Mouse (Mus musculus) intestine, embryonic 16.5 days (tissue): ENCODE results near the gene Klrb1. TPM values are rescaled to one million over a fixed set of nuclear protein-coding genes. Genes with fewer than 3 reads are reported as not detected.

Experiments used
- ATAC-seq: fragments of 200-750 bp; cut with Nextera tagmentation; 2 replicates; pipeline ENCODE4 v1.8.0; 2017; ENCODE audit warnings: moderate TSS enrichment, moderate library complexity
- H3K27ac ChIP-seq: fragments of 300-500 bp; sonication (generic); 2 replicates; pipeline ENCODE4 v1.5.1; 2014; ENCODE audit warnings: mild to moderate bottlenecking, low read length
- H3K27me3 ChIP-seq: fragments of 300-500 bp; sonication (generic); replicated peaks from 2 replicates; pipeline ENCODE4 v1.6.1; 2014; ENCODE audit warnings: low read length, control low read depth, mixed read lengths; ENCODE audit not compliant: control insufficient read depth, insufficient read depth
- H3K36me3 ChIP-seq: fragments of 300-500 bp; sonication (generic); 2 replicates; pipeline ENCODE4 v1.6.1; 2014; ENCODE audit warnings: low read length, control low read depth; ENCODE audit not compliant: control insufficient read depth, insufficient read depth
- H3K4me1 ChIP-seq: fragments of 300-500 bp; sonication (generic); 2 replicates; pipeline ENCODE4 v1.6.1; 2014; ENCODE audit warnings: low read length, control low read depth, mixed read lengths; ENCODE audit not compliant: control insufficient read depth, insufficient read depth
- H3K4me2 ChIP-seq: fragments of 300-500 bp; sonication (generic); 2 replicates; pipeline ENCODE4 v1.6.1; 2014; ENCODE audit warnings: low read depth, low read length, control low read depth
- H3K4me3 ChIP-seq: fragments of 300-500 bp; sonication (generic); 2 replicates; pipeline ENCODE4 v1.5.1; 2014; ENCODE audit warnings: mild to moderate bottlenecking, low read length
- H3K9ac ChIP-seq: fragments of 300-500 bp; sonication (generic); 2 replicates; pipeline ENCODE4 v1.6.1; 2014; ENCODE audit warnings: low read depth, low read length
- H3K9me3 ChIP-seq: fragments of 300-500 bp; sonication (generic); 2 replicates; pipeline ENCODE4 v1.6.1; 2016; ENCODE audit warnings: low read length, control low read depth; ENCODE audit not compliant: control insufficient read depth
- WGBS: fragments of 180-500 bp; shearing (Covaris S2); extraction: QIAGEN DNeasy Blood & Tissue Kit; methylation state at CpG from one replicate; pipeline ENCODE4 v1.1.7; 2014; 5-methylcytosine and 5-hydroxymethylcytosine counted together
- polyA plus RNA-seq: library from polyadenylated mRNA; unstranded; fragments of >200 nt; fragmentation: Nextera tagmentation; extraction: Ambion mirVana; gene quantifications from 2 replicates; pipeline ENCODE4 v1.2.1, GENCODE M21; 2015

Klrb1 gene
- polyA plus RNA-seq, 1 experiment from 2014 or later = not detected

GRCm38 (mm10) chr6:128737445-128737844, 14.6 kb upstream of the Klrb1 start:
- 85% methylated on average over 7 of the region's 7 CpGs for WGBS
- H3K4me3 ChIP-seq = no peak overlapping the region
- H3K27ac ChIP-seq = no peak overlapping the region
- H3K36me3 ChIP-seq = no peaks in the 10 kb centered on the region
- H3K27me3 ChIP-seq = no peaks in the 10 kb centered on the region
- no peak overlapping the region for H3K9ac ChIP-seq
- H3K4me2 ChIP-seq = no peak overlapping the region
- no peaks in the 10 kb centered on the region for H3K9me3 ChIP-seq
- no peak for ATAC-seq
- no peaks in the 10 kb centered on the region for H3K4me1 ChIP-seq

GRCm38 (mm10) chr6:128736100-128736499, 13.2 kb upstream of the Klrb1 start:
- no peak for ATAC-seq
- Histone ChIP-seq H3K9me3 (no peaks in the 10 kb centered on the region), H3K4me1 (no peaks in the 10 kb centered on the region), H3K27me3 (no peaks in the 10 kb centered on the region), H3K27ac (no peak overlapping the region), H3K36me3 (no peaks in the 10 kb centered on the region), H3K4me2 (no peak overlapping the region), H3K9ac (no peak overlapping the region), H3K4me3 (no peak overlapping the region)

GRCm38 (mm10) chr6:128734896-128735295, 12.0 kb upstream of the Klrb1 start:
- H3K4me2 ChIP-seq = no peak overlapping the region
- H3K4me3 ChIP-seq = no peak overlapping the region
- H3K4me1 ChIP-seq = no peaks in the 10 kb centered on the region
- H3K27me3 ChIP-seq = no peaks in the 10 kb centered on the region
- no peak overlapping the region for H3K27ac ChIP-seq
- no peak overlapping the region for H3K9ac ChIP-seq
- no peak for ATAC-seq
- H3K36me3 ChIP-seq = no peaks in the 10 kb centered on the region
- H3K9me3 ChIP-seq = no peaks in the 10 kb centered on the region

- Histone ChIP-seq H3K4me1 (no peaks in the 10 kb centered on the region), H3K9me3 (no peaks in the 10 kb centered on the region), H3K4me2 (no peak overlapping the region), H3K36me3 (no peaks in the 10 kb centered on the region), H3K9ac (no peak overlapping the region), H3K27ac (no peak overlapping the region), H3K4me3 (no peak overlapping the region), H3K27me3 (no peaks in the 10 kb centered on the region)
- 67% methylated on average over 5 of the region's 5 CpGs for WGBS
- ATAC-seq = no peak
Measured at GRCm38 (mm10) chr6:128733908-128734679, 11.2 kb upstream of the Klrb1 start.

GRCm38 (mm10) chr6:128732032-128732431, 9.2 kb upstream of the Klrb1 start:
- Histone ChIP-seq H3K27me3 (no peaks in the 10 kb centered on the region), H3K9me3 (no peaks in the 10 kb centered on the region), H3K36me3 (no peaks in the 10 kb centered on the region), H3K4me2 (no peak overlapping the region), H3K4me3 (no peak overlapping the region), H3K27ac (no peak overlapping the region), H3K4me1 (no peaks in the 10 kb centered on the region), H3K9ac (no peak overlapping the region)
- ATAC-seq = no peak
- 82% methylated on average over 3 of the region's 3 CpGs for WGBS

- ATAC-seq = no peak
- 79% methylated on average over 3 of the region's 3 CpGs for WGBS
- no peaks in the 10 kb centered on the region for H3K4me1 ChIP-seq
- no peak overlapping the region for H3K4me3 ChIP-seq
- no peak overlapping the region for H3K4me2 ChIP-seq
- H3K27me3 ChIP-seq = no peaks in the 10 kb centered on the region
- no peaks in the 10 kb centered on the region for H3K9me3 ChIP-seq
- H3K9ac ChIP-seq = no peak overlapping the region
- no peaks in the 10 kb centered on the region for H3K36me3 ChIP-seq
- no peak overlapping the region for H3K27ac ChIP-seq
Measured at GRCm38 (mm10) chr6:128701691-128702090, 21.2 kb downstream of the Klrb1 start.

GRCm38 (mm10) chr6:128679574-128679973, 43.3 kb downstream of the Klrb1 start:
- no peaks in the 10 kb centered on the region for H3K27me3 ChIP-seq
- no peak overlapping the region for H3K4me2 ChIP-seq
- no peak overlapping the region for H3K9ac ChIP-seq
- H3K36me3 ChIP-seq = no peaks in the 10 kb centered on the region
- H3K4me3 ChIP-seq = no peak overlapping the region
- H3K4me1 ChIP-seq = no peaks in the 10 kb centered on the region
- H3K27ac ChIP-seq = no peak overlapping the region
- peak; percentile 52; the same call in 1 of the 2 replicates for ATAC-seq
- no peaks in the 10 kb centered on the region for H3K9me3 ChIP-seq

GRCm38 (mm10) chr6:128669936-128670335, 52.9 kb downstream of the Klrb1 start:
- H3K27me3 ChIP-seq = no peaks in the 10 kb centered on the region
- ATAC-seq = no peak

GRCm38 (mm10) chr6:128662206-128662605, 60.7 kb downstream of the Klrb1 start, which contains the start of gene Clec2h:
Gene Clec2h, plus strand, starts transcription at chr6:128662385.
- no peaks in the 10 kb centered on the region for H3K4me1 ChIP-seq
- 17% methylated on average over 1 of the region's 1 CpGs for WGBS

More at GRCm38 (mm10) chr6:128669936-128670335, 52.9 kb downstream of the Klrb1 start:
- H3K9me3 ChIP-seq = no peaks in the 10 kb centered on the region
- H3K27ac ChIP-seq = no peak overlapping the region
- H3K4me2 ChIP-seq = no peak overlapping the region
- H3K4me3 ChIP-seq = no peak overlapping the region
- WGBS = 50% methylated on average over 4 of the region's 4 CpGs
- no peaks in the 10 kb centered on the region for H3K36me3 ChIP-seq
- no peak overlapping the region for H3K9ac ChIP-seq
- no peaks in the 10 kb centered on the region for H3K4me1 ChIP-seq

GRCm38 (mm10) chr6:128661249-128661648, 61.6 kb downstream of the Klrb1 start:
- no peaks in the 10 kb centered on the region for H3K4me1 ChIP-seq
- WGBS = 73% methylated on average over 1 of the region's 1 CpGs

More at GRCm38 (mm10) chr6:128662206-128662605, 60.7 kb downstream of the Klrb1 start, which contains the start of gene Clec2h:
- no peak within 1 kb of the TSS for H3K9ac ChIP-seq
- H3K4me2 ChIP-seq = no peak within 1 kb of the TSS
- no peaks in the 10 kb centered on the region for H3K9me3 ChIP-seq
- H3K27ac ChIP-seq = peak within 1 kb of the TSS; percentile 83
- peak within 1 kb of the TSS; percentile 29 for H3K4me3 ChIP-seq
- H3K27me3 ChIP-seq = no peaks in the 10 kb centered on the region
- H3K36me3 ChIP-seq = no peaks in the 10 kb centered on the region
- ATAC-seq = peak; percentile 94

More at GRCm38 (mm10) chr6:128661249-128661648, 61.6 kb downstream of the Klrb1 start:
- ATAC-seq = peak; percentile 78
- Histone ChIP-seq H3K27ac (peak overlapping the region; percentile 83), H3K4me2 (no peak overlapping the region), H3K9ac (no peak overlapping the region), H3K36me3 (no peaks in the 10 kb centered on the region), H3K27me3 (no peaks in the 10 kb centered on the region), H3K4me3 (no peak overlapping the region), H3K9me3 (no peaks in the 10 kb centered on the region)
